Mouse (Mus musculus) midbrain, embryonic 13.5 days (tissue): ENCODE data around the gene Sv2c. TPM values are rescaled to one million over a fixed set of nuclear protein-coding genes. Genes with fewer than 3 reads are reported as not detected.

Source experiments
- ATAC-seq: fragments of 200-750 bp; cut with Nextera tagmentation; 2 replicates; pipeline ENCODE4 v1.8.0; 2017; ENCODE audit warnings: mild to moderate bottlenecking, moderate TSS enrichment, moderate library complexity
- H3K27ac ChIP-seq: fragments of 300-500 bp; sonication (generic); 2 replicates; pipeline ENCODE4 v1.5.1; 2015; ENCODE audit warnings: inconsistent platforms, mild to moderate bottlenecking, moderate library complexity
- H3K27me3 ChIP-seq: fragments of 300-500 bp; sonication (generic); 2 replicates; pipeline ENCODE4 v1.6.1; 2015; ENCODE audit warnings: mild to moderate bottlenecking, inconsistent platforms
- H3K36me3 ChIP-seq: fragments of 300-500 bp; sonication (generic); 2 replicates; pipeline ENCODE4 v1.6.1; 2015; ENCODE audit warnings: mild to moderate bottlenecking, inconsistent platforms
- H3K4me1 ChIP-seq: fragments of 300-500 bp; sonication (generic); replicated peaks from 2 replicates; pipeline ENCODE4 v1.6.1; 2015; ENCODE audit warnings: inconsistent platforms
- H3K4me2 ChIP-seq: fragments of 300-500 bp; sonication (generic); replicated peaks from 2 replicates; pipeline ENCODE4 v1.6.1; 2015; ENCODE audit warnings: moderate library complexity, mild to moderate bottlenecking, inconsistent platforms
- H3K4me3 ChIP-seq: fragments of 300-500 bp; sonication (generic); replicated peaks from 2 replicates; pipeline ENCODE4 v1.5.1; 2015; ENCODE audit warnings: mild to moderate bottlenecking, inconsistent platforms
- H3K9ac ChIP-seq: fragments of 300-500 bp; sonication (generic); replicated peaks from 2 replicates; pipeline ENCODE4 v1.6.1; 2015; ENCODE audit warnings: mild to moderate bottlenecking, inconsistent platforms
- H3K9me3 ChIP-seq: fragments of 300-500 bp; sonication (generic); 2 replicates; pipeline ENCODE4 v1.6.1; 2016; ENCODE audit warnings: mild to moderate bottlenecking, inconsistent platforms
- WGBS: fragments of 180-500 bp; shearing (Covaris S2); methylation state at CpG from one replicate; pipeline ENCODE4 v1.1.7; 2015; 5-methylcytosine and 5-hydroxymethylcytosine counted together
- polyA plus RNA-seq: library from polyadenylated mRNA; unstranded; fragments of >200 nt; fragmentation: Nextera tagmentation; extraction: Ambion mirVana; gene quantifications from 2 replicates; pipeline ENCODE4 v1.2.1, GENCODE M21; 2015

Gene Sv2c
- polyA plus RNA-seq, 1 experiment from 2014 or later = 3.4 TPM

DNA sequence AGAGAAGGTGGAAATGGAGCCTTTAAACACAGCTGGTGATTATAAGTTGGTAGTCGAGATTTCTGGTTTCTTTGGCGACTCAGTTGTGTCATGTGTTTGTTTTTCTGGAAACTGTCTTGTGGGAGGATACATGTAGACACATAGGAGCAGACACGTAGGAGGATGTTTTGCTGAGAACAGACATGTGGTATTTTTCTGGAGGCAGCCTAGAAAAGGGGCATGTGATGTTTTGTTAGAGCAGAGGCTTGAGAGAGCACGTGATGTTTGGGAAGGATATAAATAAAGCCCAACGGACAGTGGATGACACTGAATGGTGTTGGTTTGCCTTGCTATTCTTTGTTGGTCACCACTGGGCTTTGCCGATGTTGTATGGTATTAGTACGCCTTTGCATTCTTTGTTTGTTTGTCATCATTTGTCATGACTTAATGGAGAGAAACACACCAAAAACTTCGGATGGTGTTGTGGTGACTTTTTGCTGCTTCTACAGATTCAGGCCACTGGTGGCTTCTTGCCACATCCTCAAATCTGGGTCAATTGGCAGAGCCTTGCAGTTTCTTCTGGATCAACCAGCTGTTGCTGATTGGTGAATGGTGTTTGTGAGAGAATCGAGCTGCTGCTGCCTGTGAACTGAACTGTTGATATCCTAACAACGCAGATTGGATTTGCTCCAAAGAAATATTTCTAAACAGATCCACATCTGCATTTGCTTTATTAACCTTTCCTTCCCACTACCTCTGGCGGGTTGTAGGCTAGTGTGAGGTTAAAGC, 91.9 kb downstream of the Sv2c start:
- Histone ChIP-seq H3K4me2 (no peak overlapping the region), H3K9me3 (no peaks in the 10 kb centered on the region), H3K4me1 (0 out of 2 replicates have a peak, but pooled peaks cover 4% of the 10 kb centered on the region), H3K27me3 (no peaks in the 10 kb centered on the region), H3K27ac (no peak overlapping the region), H3K4me3 (no peak overlapping the region), H3K9ac (no peak overlapping the region), H3K36me3 (no peaks in the 10 kb centered on the region)
- no peak for ATAC-seq
- 88% methylated on average over 11 of the region's 11 CpGs for WGBS

DNA sequence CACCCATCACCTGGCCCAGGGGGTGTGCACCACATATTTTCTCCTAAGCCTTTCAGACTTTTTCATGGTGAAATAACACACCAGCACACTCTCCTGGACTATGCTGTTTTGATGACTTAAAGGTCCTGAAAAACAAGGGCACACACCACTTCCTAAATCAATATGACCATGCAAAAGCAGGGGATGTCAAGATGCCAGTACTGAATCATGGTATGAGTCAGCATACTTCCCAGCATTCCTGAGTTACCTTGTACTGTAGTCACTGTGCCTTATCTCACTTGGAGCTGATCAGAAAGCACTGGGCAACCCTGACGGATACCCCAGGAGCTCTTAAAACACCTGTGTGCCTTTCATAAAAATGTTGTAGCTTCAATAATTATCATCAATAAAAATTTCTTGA, 92.8 kb downstream of the Sv2c start:
- Histone ChIP-seq H3K9ac (no peak overlapping the region), H3K27ac (no peak overlapping the region), H3K27me3 (no peaks in the 10 kb centered on the region), H3K9me3 (no peaks in the 10 kb centered on the region), H3K4me2 (no peak overlapping the region), H3K4me1 (no peaks in the 10 kb centered on the region), H3K4me3 (no peak overlapping the region), H3K36me3 (no peaks in the 10 kb centered on the region)
- ATAC-seq = no peak
- 87% methylated on average over 1 of the region's 1 CpGs for WGBS

DNA sequence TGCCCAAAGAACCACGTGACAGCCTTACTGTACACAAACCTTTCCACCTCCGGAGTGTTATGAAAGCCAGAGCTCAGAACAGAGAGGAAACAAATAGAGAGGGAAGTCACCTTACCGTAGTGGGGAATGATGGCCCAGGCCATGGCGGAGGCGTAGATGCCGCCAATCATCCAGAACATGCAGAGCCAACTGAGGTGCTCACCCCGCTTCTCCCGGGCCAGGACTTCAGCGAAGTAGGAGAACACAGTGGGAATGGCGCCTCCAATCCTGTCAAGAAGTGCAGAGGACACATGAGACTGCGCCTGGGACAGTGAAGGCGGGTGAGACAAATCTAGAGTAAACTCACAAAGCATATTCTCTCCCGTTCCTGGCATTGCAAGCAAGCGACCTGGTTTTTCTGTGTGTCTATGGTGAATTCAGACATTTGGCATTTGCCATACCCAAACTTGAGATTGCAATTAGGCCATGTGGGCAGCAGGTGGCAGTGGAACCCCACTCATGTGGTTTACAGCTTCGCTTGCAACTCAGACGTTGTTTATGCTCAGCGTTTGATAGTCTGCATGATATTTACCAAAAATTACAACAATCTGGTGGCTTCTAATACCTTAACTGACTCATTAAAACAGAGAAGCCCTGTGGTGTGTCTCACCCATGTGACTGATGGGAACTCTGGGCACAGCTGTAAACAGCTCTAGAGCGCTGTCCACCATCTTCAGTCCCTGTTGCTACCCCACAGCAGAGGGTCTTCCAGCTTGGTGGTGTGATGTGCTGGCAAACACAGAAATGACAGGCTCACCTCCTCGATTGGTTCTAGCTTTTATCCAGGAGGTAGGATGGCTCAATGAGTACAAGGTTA, 101.8 kb downstream of the Sv2c start:
- no peaks in the 10 kb centered on the region for H3K27me3 ChIP-seq
- H3K9me3 ChIP-seq = no peaks in the 10 kb centered on the region
- ATAC-seq = 0 out of 2 replicates have a peak, but pooled peaks have one; percentile 17
- no peaks in the 10 kb centered on the region for H3K36me3 ChIP-seq
- no peak overlapping the region for H3K27ac ChIP-seq
- H3K4me3 ChIP-seq = no peak overlapping the region
- no peak overlapping the region for H3K4me2 ChIP-seq
- WGBS = 62% methylated on average over 19 of the region's 19 CpGs
- no peak overlapping the region for H3K9ac ChIP-seq
- H3K4me1 ChIP-seq = no peaks in the 10 kb centered on the region

DNA sequence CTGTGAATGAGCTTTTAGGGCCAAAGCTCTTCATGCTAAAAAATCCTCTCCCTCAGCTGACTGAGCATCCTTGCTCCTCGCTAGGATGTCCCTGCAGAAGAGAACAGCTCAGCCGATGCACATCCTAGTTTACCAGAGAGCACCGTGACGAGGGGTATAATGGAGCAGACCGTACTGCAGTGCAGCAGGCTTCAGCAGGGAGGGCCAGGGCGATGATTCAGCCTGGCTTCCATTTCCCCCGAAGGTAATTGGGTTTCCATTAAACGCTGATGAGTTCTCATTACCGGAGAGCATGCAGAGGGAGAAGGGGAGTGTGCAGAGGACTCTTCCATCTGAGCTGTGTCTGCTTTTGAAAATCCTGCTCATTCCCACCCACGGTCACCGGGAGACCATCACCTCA, 108.5 kb downstream of the Sv2c start:
- WGBS = 76% methylated on average over 11 of the region's 11 CpGs
- H3K27ac ChIP-seq = 0 out of 2 replicates have a peak overlapping the region, but pooled peaks have one; percentile 25
- H3K27me3 ChIP-seq = no peaks in the 10 kb centered on the region
- 0 out of 2 replicates have a peak, but pooled peaks have one; percentile 60 for ATAC-seq
- no peaks in the 10 kb centered on the region for H3K9me3 ChIP-seq
- H3K4me3 ChIP-seq = no peak overlapping the region
- no peak overlapping the region for H3K9ac ChIP-seq
- H3K36me3 ChIP-seq = no peaks in the 10 kb centered on the region
- no peak overlapping the region for H3K4me2 ChIP-seq
- no peaks in the 10 kb centered on the region for H3K4me1 ChIP-seq

DNA sequence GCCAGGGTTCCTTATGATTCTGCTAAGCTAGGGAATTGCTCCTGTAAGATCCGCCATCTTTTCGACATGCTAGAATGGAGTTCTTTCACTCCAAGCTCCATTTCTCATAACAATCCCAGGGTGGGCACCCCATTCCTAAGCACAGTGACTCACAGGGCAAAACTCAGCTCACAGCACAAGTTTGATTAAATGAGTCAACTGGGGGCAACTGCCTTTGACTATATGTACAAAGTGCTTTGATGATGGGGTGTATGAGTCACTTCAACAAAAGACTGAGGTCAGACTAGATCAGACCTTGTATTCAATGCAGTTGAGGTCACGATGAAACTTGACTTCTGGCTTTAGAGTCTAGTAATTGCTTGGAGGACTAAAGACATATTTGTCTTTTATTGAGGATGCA, 116.9 kb downstream of the Sv2c start:
- WGBS = 91% methylated on average over 3 of the region's 3 CpGs
- Histone ChIP-seq H3K4me3 (no peak overlapping the region), H3K27ac (no peak overlapping the region)

DNA sequence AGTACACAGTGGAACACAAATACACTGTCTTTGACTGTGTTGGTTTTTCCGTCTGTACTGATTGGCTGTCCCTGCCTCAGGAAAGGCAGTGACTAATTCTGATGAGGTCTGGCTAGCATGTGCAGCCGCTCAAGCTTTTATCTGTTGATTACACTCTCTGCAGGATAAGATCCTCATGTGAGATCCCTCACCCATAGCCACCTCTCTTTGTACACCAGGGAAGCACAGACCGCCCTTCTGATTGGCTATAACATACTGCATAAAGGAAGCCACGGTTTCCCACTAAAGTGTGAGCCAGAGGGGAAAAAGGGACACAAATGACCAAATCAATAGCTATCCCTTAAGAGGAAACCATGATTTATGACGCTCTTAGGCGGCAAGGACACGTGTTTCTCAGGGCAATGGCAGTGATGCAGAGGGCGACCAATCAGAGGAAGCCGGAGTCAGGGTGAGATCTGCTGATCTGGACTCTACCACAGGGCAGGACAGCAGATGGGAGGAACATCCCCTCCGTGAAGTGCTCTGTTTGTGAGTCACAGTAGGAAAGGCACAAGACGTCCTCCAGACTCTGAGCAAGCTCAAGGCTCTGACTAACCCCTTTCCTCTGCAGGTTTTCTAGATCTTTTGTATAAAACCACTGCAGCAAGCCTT, 121.4 kb downstream of the Sv2c start:
- Histone ChIP-seq H3K27ac (no peak overlapping the region), H3K4me2 (no peak overlapping the region)

More for the DNA sequence above, 116.9 kb downstream of the Sv2c start:
- no peaks in the 10 kb centered on the region for H3K9me3 ChIP-seq
- H3K27me3 ChIP-seq = no peaks in the 10 kb centered on the region
- H3K4me2 ChIP-seq = no peak overlapping the region
- no peak for ATAC-seq
- no peaks in the 10 kb centered on the region for H3K36me3 ChIP-seq
- peaks cover 3% of the 10 kb centered on the region; the same call in 1 of the 2 replicates for H3K4me1 ChIP-seq
- H3K9ac ChIP-seq = no peak overlapping the region

DNA sequence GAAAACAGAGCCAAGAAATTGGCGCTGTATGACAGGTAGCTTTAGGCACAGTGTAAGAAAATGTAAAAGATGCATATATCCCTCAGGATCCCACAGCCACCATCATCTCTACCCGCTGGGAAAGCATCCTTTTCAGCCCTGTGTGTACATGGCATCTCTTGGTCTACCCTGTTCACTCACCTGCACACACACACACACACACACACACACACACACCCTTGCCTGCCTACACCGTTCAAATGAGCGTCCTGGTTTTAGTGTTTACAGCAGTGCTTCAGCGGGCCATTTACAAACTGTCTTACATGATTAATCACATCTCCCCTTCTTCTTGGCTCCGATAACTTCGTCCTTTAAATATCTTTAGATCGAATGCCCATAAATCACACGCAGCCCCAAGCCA, 123.4 kb downstream of the Sv2c start:
- Histone ChIP-seq H3K4me2 (no peak overlapping the region), H3K9ac (no peak overlapping the region), H3K4me1 (peaks cover 5% of the 10 kb centered on the region; the same call in 1 of the 2 replicates), H3K36me3 (no peaks in the 10 kb centered on the region), H3K27me3 (no peaks in the 10 kb centered on the region), H3K4me3 (no peak overlapping the region), H3K9me3 (no peaks in the 10 kb centered on the region), H3K27ac (no peak overlapping the region)
- 94% methylated on average over 9 of the region's 9 CpGs for WGBS
- ATAC-seq = no peak

More for the DNA sequence above, 121.4 kb downstream of the Sv2c start:
- no peaks in the 10 kb centered on the region for H3K36me3 ChIP-seq
- H3K27me3 ChIP-seq = no peaks in the 10 kb centered on the region
- peak; percentile 77 for ATAC-seq
- no peak overlapping the region for H3K4me3 ChIP-seq
- WGBS = 53% methylated on average over 11 of the region's 11 CpGs
- no peaks in the 10 kb centered on the region for H3K9me3 ChIP-seq
- no peak overlapping the region for H3K9ac ChIP-seq
- H3K4me1 ChIP-seq = peaks cover 5% of the 10 kb centered on the region; the same call in 1 of the 2 replicates

DNA sequence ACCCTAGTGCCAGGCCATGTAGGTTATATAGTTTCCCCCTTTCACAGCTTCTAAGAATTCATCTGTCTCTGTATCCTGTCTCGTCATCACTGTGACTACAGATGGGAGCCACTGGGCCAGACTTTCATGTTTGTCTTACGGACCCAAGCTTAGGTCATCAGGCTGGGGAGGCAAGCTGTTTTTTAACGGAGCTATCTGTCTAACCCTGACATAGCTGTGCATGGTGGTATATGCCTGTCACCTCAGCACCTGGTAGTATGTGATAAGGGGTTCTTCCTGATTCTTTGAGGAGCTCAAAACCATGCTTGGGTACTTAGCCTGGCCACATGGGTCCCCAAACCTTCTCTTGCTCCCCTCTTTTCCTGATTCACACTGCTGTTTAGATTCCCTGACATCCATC, 124.2 kb downstream of the Sv2c start:
- H3K9ac ChIP-seq = no peak overlapping the region
- 82% methylated on average over 3 of the region's 3 CpGs for WGBS

DNA sequence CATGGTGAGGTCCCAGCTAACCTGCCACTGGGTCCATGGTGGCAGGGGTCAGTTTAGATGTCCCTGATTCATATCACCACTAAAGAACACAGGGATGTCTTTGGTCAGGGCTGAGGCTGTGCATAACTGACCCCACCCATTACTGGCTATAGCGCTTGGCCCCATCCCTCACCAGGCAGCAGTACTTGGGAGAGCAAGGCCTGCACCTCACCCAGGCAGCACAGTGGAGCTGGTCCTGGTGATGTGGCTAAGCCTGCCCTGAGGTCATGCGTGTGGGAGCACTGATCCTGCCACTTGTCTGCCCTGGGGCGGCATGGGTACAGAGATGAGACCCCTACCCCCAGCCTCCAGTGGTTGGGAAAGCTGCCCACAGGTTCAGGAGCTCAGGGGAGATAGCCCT, 128.8 kb downstream of the Sv2c start:
- Histone ChIP-seq H3K4me1 (0 out of 2 replicates have a peak, but pooled peaks cover 2% of the 10 kb centered on the region), H3K27me3 (no peaks in the 10 kb centered on the region), H3K4me2 (no peak overlapping the region), H3K27ac (no peak overlapping the region), H3K9me3 (no peaks in the 10 kb centered on the region), H3K4me3 (no peak overlapping the region), H3K36me3 (no peaks in the 10 kb centered on the region), H3K9ac (no peak overlapping the region)
- 92% methylated on average over 3 of the region's 3 CpGs for WGBS
- ATAC-seq = peak; percentile 37

More for the DNA sequence above, 124.2 kb downstream of the Sv2c start:
- no peaks in the 10 kb centered on the region for H3K36me3 ChIP-seq
- no peaks in the 10 kb centered on the region for H3K27me3 ChIP-seq
- no peak overlapping the region for H3K4me3 ChIP-seq
- peaks cover 5% of the 10 kb centered on the region; the same call in 1 of the 2 replicates for H3K4me1 ChIP-seq
- no peak overlapping the region for H3K4me2 ChIP-seq
- no peak for ATAC-seq
- H3K27ac ChIP-seq = no peak overlapping the region
- no peaks in the 10 kb centered on the region for H3K9me3 ChIP-seq

DNA sequence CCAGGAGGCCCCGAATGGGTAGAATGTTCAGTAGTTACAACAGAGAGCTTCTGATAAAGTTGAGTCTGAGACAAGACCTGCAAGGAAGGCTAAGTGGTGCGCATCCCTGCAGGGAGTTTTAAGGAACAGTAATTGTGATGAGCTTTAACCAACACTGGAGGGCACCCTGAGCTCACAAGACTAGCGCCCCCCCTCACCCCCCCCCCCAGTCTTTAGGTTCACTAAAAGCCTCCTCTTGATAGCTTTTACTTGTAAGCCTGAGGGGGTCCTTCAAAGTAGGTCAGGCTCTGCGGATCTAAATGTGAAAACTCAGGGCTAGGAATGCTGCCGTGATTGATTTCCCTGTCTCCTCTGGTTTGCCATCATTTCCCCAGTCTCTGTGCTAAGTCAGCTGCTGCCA, 129.9 kb downstream of the Sv2c start:
- H3K9me3 ChIP-seq = no peaks in the 10 kb centered on the region
- no peak for ATAC-seq
- H3K4me3 ChIP-seq = no peak overlapping the region
- no peaks in the 10 kb centered on the region for H3K27me3 ChIP-seq
- no peak overlapping the region for H3K4me2 ChIP-seq
- 0 out of 2 replicates have a peak, but pooled peaks cover 2% of the 10 kb centered on the region for H3K4me1 ChIP-seq
- WGBS = 27% methylated on average over 5 of the region's 5 CpGs
- H3K9ac ChIP-seq = no peak overlapping the region
- no peaks in the 10 kb centered on the region for H3K36me3 ChIP-seq
- no peak overlapping the region for H3K27ac ChIP-seq

DNA sequence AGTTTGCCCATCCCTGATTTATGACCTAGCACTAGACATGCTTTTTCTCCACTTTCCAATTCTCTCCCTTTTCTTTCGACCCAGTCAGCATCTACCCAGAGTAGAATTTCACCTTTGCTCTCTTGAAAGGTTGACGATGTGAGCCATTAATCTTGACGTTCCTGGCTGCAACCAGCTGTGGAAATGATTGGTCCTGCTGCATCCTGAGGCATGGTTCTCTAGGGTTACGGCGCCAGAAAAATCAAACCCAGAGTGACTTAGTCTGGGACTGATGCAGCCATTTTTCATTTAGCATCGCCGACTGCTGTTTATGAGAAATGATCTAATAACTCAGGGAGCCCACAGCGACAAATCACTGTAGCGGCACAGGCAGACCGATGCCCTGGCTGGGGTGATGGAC, 133.0 kb downstream of the Sv2c start:
- Histone ChIP-seq H3K4me1 (peaks cover 8% of the 10 kb centered on the region), H3K9ac (no peak overlapping the region), H3K27ac (no peak overlapping the region), H3K9me3 (no peaks in the 10 kb centered on the region), H3K4me3 (no peak overlapping the region), H3K27me3 (no peaks in the 10 kb centered on the region), H3K4me2 (no peak overlapping the region), H3K36me3 (no peaks in the 10 kb centered on the region)
- ATAC-seq = no peak
- 87% methylated on average over 10 of the region's 10 CpGs for WGBS

DNA sequence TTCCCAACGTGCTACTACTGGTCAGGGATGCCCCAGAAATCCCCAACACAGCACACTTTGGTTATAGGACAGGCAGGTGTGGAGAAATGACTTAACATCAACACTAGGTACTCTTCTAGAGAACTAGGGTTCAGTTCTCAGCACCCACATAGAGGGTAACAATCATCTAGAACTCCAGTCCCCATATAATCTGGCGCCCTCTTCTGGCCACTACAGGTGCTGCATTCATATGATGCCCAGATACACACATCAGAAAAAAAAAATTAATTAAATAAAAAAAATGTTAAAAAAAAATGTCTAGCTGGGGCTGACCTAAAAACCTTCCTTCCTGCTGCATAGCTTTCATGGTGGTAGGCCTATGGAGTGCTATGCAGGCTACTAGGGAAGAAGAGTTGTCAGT, 135.1 kb downstream of the Sv2c start:
- no peak for ATAC-seq
- H3K27ac ChIP-seq = no peak overlapping the region
- WGBS = 59% methylated on average over 2 of the region's 2 CpGs
- H3K9ac ChIP-seq = no peak overlapping the region
- no peaks in the 10 kb centered on the region for H3K27me3 ChIP-seq
- H3K4me3 ChIP-seq = no peak overlapping the region
- no peaks in the 10 kb centered on the region for H3K9me3 ChIP-seq
- H3K4me1 ChIP-seq = peaks cover 8% of the 10 kb centered on the region
- H3K36me3 ChIP-seq = no peaks in the 10 kb centered on the region
- H3K4me2 ChIP-seq = no peak overlapping the region
